Mouse (Mus musculus) gastrocnemius, postnatal 25 days (tissue): ENCODE measurements around the gene Pdcd1. TPM values are rescaled to one million over a fixed set of nuclear protein-coding genes. Genes with fewer than 3 reads are reported as not detected.
"Not testable (repeated sequence)": the region's sequence is repeated elsewhere in the genome, so short reads cannot be mapped to it uniquely, and the experiment has no call there.

Source experiments
- DNase-seq: peaks from one replicate; pipeline ENCODE4 v3.0.0; 2022
- long read RNA-seq, 2 experiments: library from polyadenylated mRNA; stranded (forward); transcript quantifications; one replicate each; pipeline ENCODE4 v2.0.0; 2021
- total RNA-seq, 2 experiments: library from RNA; stranded (reverse); gene quantifications; 1 replicate in 1 of 2; 2 replicates in 1 of 2; pipeline ENCODE4 v1.2.3; 2021

Gene Pdcd1
- total RNA-seq, result under 1 TPM in 1 of 2 experiments, not detected in 1; 0.13 TPM
- long read RNA-seq, experiment 1, result 0 reads
- long read RNA-seq, experiment 2, result 0 reads

GRCm38 (mm10) chr1:94052373-94052772 lies at the start of gene Pdcd1:
Gene Pdcd1 (minus strand): TSS chr1:94052553.
- DNase-seq, result no peak

DNA sequence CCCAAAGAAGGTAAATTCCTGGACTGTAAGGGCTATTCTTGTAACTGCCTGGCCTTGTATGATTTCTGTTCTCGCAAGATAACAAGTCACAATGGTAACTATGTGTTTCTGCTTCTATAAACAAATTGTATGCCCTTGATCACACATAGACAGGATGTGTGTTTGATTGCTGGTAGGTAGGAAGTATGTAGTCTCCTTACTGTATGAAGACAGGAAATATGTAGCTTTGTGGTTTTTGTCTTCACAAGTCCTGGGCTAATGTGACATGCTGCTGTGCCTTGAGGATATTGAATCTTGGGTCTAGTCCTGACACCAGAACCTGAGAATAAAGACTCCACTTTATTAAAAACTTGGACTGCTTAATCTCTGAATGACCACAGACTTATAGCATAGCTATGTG lies 39.4 kb upstream of the Pdcd1 start:
- DNase-seq, result no peak

- DNase-seq, result no peak
Measured at GRCm38 (mm10) chr1:94086311-94086898, 34.1 kb upstream of the Pdcd1 start.

DNA sequence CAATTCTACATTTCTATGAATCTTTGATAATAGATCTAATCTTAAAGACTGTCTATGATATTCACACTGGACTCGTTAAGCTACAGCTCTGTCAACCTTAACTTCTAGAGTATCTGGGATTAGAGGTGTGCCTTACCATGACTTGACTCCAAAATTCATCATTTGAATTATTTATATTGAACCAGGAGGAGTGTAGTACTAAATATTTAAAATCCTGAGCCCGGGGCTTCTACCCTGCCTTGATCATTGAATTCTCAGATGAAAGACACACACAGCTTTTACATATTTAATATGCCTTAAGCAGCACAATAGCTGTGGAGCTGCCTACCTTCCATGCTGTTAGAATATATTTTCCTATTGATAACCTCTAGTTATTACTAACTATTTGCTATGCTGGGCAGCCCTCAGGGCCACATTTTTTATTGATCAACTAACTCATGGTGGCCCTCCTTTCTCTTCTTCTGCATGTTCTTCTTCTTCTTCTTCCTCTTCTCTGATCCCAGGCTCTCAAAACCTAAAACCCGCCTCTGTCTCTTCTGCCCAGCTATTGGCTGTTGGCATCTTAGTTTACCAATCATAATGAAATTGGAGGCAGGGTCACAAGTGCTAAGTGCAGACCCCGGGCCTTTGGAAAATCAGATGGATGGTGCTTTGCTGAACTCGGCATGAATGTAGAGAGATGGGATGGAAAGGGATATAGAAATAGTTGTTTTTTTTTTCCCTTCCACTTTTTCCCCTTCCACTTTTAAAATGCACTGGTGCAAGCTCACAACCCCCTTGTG lies 33.2 kb upstream of the Pdcd1 start:
- no peak for DNase-seq

DNA sequence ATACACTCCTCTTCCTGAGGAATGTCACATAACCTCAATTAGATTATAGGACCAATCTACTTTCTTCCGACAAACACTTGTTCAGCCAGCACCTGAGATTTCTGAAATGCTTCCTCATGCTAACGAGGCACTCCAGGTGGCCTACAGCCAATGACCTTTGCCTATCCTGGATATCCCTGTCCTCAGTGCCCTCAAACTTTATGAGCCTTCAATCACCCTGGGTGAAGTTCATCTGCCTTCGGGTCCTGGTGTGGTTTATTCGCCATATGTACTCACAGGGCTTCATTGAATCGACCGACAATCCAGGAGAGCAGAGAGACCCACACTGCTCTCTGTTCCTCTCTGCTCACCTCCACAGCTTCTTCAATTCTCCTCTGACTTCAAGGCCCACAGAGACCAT lies 29.4 kb upstream of the Pdcd1 start:
- DNase-seq, result no peak

DNA sequence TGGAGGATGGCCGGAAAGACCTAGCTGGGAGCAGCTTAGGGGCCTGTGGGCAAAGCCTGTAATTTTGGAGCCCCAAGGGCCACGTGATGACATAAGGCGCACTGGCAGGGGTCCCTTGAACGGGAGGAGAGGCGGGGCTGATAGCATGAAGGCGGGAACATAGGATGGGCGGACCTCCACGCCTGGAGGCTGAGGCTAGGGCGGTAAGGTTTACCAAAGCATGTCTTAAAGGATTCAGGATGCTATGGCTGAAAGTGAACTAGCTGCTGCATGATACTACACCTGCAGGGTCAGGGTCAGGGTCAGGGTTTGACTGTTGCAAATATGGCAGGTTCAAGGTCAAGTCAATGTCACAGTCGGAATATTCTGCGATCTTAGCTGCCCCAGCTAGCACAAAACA lies 28.8 kb upstream of the Pdcd1 start:
- DNase-seq, result no peak

DNA sequence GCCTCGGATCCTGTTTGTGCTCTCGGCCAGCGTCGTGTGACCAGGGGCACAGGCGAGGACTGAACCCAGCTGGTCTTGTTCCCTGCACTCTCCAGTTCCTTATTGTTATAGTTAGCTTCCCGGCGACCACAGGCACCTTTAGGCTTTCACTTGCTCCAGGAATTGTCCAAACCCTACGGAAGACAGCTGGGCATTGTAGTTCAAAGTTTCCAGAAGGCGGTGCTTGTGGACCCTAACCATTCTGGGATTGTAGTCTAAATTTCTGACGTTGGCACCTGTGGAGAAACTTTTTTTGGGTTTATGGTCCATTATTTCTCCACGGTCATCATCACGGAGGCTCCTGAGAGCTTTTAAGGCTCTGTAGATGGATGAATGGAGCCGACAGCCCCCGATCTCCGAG lies 28.4 kb upstream of the Pdcd1 start:
- no peak for DNase-seq

DNA sequence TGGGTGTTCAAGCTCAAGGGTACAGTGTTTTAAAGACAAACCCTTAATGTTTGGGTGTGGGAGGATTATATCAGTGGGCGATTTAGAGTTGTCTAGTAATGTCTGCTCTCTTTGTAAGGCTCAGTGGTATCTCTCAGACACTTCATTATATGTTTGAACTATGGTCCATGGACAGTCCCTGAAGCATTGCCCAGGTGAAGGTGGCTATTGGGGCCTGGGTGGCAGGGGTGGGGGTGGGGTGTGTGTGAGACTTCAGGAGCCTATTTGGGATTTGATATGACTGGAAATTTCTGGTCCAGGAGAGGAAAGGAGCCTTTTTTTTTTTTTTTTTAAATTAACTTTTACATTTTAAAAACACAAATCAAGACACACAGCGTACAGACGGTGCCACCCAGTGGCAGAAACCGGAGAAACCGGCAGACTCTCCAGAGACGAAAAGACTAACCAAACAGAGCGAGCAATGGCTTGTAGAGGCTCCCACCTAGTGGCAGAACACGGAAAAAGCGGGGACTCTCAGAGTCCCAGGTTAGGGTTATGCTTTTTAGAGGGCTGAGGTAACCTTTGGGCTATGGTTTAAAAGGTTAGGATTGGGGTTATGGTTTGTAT lies 26.6 kb upstream of the Pdcd1 start:
- peak; percentile 54 for DNase-seq

GRCm38 (mm10) chr1:94078314-94078713 lies 26.0 kb upstream of the Pdcd1 start:
- DNase-seq, result no peak

- no peak for DNase-seq
Measured at GRCm38 (mm10) chr1:94076702-94077101, 24.3 kb upstream of the Pdcd1 start.

DNA sequence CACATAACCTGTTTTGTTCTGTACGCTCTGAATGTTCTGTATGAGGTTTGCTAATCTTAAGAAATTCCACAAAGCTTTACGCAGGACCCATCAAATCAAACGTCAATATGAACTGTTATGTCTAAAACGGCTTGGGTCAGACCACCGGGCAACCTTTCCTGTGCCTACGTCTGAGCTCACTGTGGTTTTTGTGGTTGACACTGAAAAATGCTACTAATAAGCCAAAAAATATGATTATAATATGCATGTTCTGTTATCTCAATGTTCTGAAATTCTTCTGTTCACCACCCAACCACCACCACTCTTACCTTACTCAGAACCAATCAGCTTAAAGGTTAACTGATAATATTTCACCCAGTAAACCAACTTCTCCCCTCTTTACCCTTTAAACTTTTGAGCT lies 22.4 kb upstream of the Pdcd1 start:
- no peak for DNase-seq

GRCm38 (mm10) chr1:94058281-94058680 lies 5.9 kb upstream of the Pdcd1 start:
- not testable (repeated sequence) for DNase-seq

DNA sequence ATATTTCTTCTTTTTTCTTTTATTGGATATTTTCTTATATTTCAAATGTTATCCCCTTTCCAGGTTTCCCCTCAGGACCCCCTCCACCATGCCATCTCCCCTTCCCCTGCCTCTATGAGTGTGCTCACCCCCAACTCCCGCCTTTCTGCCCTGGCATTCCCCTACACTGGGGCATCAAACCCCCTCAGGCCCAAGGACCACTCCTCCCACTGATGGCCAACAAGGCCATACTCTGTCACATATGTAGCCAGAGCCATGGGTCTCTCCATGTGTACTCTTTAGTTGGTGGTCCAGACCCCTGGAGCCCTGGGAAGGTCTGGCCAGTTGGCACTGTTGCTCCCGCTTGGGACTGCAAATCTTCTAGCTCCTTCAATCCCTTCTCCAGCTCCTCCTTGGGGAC lies 5.0 kb upstream of the Pdcd1 start:
- DNase-seq, result no peak

DNA sequence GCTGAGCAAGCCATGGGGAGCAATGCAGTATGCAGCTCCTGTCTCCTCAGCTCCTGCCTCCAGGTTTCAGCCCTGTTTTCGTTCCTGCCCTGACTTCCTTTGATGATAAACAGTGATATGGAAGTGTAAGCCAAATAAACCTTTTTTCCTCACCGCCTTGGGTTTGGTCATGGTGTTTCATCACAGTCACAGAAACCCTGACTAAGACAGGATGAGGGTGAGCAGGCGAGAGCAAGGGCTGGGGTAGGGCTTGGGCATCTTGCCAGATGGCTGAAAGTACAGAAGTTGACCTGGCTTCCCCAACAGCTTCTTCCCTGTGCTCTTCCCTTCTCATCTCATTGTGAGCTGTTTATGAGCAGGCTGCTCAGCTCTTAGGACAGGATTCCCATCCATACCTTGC lies 3.6 kb upstream of the Pdcd1 start:
- no peak for DNase-seq

GRCm38 (mm10) chr1:94054481-94054880 lies 2.1 kb upstream of the Pdcd1 start:
- no peak for DNase-seq

DNA sequence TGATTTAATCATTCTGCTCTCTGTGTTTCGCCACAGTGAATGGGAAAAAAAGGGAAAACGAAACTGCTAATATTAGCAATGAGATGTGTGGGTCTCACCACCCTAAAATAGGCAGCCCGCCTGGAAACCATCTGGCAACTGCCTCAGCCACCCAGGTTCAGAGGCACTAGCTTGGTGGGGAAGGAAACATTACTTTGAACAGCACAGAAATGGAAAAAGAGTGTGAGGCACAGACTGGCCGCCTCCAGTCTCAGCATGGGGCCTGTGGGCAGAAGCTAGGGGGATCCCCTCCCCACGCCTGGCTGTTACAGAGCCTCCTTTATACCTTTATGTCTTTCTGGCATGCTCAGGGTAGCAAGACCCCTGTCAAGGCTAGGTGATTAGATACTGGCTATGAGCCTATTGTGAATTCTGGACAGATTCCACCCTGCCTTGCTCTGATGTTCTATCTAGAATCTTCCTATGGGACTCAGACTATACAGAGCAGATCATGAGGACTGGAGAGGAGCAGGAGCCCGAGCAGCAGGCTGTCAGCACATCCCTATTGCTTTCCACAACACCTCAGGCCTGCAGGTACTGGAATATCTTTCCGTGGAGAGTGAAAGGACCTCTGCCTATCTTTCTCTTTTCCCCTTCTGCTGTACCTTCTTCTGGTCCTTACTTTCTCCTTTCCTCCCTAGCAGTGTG lies 1.3 kb upstream of the Pdcd1 start:
- DNase-seq, result no peak

DNA sequence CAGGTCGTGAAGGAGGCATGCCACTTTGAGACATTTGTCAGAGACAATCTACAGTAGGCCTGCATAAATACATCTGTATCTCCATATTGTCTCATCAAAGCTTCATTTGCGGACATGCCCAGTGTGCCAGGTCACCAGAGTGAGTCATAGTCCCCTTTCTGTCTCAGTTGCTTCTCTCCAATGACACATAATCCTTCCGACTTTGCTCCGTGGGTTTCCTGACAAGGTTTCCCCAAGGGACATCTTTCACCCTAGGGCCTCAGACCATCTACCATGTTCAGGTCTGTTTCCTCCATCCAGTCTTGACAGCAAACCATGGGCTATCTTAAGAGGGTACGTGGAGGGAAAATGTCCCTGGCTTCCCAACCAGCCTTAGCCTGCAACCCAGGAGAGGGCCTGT lies 1.2 kb downstream of the Pdcd1 start:
- no peak for DNase-seq

GRCm38 (mm10) chr1:94046544-94046943 lies 5.8 kb downstream of the Pdcd1 start:
- no peak for DNase-seq

- DNase-seq, result no peak
Measured at GRCm38 (mm10) chr1:94045559-94045958, 6.8 kb downstream of the Pdcd1 start.

DNA sequence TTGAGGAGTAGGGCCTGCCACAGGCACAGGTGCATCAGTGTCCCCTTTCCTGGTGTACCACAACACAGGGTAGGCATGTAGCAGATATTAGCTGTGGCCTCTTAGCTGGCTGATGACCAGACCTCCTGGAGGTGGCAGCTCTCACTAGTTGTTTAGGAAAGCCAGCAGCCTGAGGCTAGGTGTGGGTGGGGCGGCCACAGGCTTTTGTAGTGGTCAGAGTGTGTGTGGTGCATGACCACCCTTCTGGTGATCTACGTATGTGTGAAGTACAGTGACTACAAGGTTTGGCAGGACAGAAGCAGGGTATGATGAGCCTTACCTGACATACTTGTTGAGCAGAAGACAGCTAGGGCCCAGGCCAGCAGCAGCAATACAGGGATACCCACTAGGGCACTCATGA lies 12.0 kb downstream of the Pdcd1 start:
- no peak for DNase-seq

DNA sequence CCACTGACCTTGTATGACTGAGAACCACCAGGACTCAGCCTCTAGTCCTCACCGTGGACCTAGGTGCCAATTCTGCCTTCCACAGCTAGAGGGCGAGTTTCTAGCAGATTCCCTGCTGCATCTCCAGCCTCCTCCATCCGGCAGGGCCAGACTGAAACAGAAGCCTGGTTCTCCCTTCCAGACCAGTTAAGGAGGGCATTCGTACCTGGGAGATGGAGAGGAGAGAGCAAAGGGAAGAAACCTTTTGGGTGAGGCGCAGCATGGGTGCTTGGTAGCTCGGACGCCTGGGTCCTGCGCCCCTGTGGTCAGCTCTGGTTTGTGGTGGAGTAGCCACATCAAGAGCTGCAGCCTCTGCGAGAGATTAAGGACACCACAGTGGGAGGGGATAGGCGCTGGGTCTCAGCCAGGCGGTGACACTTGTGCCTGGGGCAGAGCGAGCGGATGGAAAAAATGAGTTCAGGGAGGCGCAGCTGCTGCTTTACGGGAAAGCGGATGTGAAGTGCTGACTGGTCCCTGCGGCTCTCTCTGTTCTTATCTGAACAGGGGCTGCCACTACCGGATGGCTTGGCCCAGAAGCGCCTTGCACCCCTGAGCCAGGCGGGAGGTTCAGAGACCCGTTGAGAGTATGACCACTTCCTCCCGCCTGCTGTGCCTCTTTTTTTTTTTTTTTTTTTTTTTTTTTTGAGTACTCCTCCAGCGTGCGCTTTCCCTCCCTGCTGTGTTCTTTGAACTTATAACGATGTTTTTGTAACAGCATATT lies 17.2 kb downstream of the Pdcd1 start:
- peak; percentile 83 for DNase-seq

- DNase-seq, result no peak
Measured at GRCm38 (mm10) chr1:94033075-94033602, 19.2 kb downstream of the Pdcd1 start.
